Mouse (Mus musculus) cerebral cortex, adult 2 months (tissue): Measurements from ENCODE around the gene Gapvd1.

Experiments used
- WGBS: fragments of 180-500 bp; shearing (Covaris S2); methylation state at CpG from one replicate; pipeline ENCODE4 v1.1.7; 2018; 5-methylcytosine and 5-hydroxymethylcytosine counted together

Gapvd1 gene

DNA sequence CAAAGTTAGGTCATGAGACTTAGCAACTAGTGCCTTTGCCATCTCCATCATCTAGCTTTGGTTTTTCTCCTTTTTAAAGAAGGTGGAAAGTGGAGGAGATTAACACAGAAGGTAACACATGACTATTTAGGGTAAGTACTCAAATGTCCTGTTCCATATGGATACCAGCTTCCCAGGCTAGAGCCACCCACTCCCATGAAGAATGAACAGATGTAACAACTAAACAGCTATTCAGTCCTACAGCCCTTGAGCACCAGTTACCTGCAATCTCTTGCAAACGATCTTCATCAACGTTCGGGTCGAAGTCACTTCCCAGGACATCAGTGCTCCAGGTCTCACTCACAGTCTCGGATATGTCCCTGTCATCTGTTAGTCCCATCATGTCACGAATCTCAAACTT, 43.1 kb downstream of the Gapvd1 start:
- WGBS = 78% methylated on average over 6 of the region's 6 CpGs

DNA sequence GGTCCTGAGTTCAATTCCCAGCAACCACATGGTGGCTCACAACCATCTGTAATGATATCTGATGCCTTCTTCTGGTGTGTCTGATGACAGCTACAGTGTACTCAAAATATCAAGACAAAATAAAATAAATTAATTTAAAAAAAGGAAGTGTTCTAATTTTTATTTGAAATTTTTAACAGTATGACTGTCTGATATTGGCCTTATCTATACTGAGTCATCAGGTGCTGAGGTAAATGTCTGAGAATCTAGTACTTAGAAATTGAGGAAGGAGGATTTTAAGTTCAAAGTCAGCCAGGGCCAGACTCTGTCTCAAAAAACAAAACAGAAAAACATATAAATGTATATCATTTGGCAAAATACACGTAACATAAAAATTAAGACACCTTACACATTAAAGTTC, 46.4 kb downstream of the Gapvd1 start:
- WGBS = 94% methylated on average over 1 of the region's 1 CpGs

GRCm38 (mm10) chr2:34692861-34693260, 62.2 kb downstream of the Gapvd1 start:
- WGBS = 95% methylated on average over 10 of the region's 10 CpGs

- WGBS = 68% methylated on average over 9 of the region's 9 CpGs
Measured at GRCm38 (mm10) chr2:34684076-34684870, 70.8 kb downstream of the Gapvd1 start.

GRCm38 (mm10) chr2:34677976-34678375, 77.1 kb downstream of the Gapvd1 start:
- WGBS = 77% methylated on average over 4 of the region's 4 CpGs

- WGBS = 93% methylated on average over 8 of the region's 8 CpGs
Measured at GRCm38 (mm10) chr2:34677061-34677460, 78.0 kb downstream of the Gapvd1 start.

DNA sequence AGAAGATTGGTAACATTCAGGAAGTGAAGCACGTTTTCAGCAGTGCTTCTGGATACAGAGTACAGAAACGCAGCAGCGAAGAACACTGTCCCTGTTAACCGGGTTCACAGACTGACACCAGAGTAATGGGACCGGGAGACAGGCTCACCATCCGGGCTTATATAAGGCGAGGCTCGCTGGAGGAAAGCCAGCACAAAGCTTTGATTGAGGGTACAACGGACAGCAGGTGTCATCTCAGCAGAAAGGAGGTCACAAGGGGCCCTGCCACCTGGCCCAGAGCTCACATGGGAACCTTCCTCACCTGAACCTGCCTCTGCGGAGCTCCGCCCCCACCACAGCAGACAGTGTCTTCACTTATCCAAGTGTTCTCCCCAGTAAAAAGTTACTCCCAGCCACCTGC, 81.2 kb downstream of the Gapvd1 start:
- 77% methylated on average over 11 of the region's 11 CpGs for WGBS

DNA sequence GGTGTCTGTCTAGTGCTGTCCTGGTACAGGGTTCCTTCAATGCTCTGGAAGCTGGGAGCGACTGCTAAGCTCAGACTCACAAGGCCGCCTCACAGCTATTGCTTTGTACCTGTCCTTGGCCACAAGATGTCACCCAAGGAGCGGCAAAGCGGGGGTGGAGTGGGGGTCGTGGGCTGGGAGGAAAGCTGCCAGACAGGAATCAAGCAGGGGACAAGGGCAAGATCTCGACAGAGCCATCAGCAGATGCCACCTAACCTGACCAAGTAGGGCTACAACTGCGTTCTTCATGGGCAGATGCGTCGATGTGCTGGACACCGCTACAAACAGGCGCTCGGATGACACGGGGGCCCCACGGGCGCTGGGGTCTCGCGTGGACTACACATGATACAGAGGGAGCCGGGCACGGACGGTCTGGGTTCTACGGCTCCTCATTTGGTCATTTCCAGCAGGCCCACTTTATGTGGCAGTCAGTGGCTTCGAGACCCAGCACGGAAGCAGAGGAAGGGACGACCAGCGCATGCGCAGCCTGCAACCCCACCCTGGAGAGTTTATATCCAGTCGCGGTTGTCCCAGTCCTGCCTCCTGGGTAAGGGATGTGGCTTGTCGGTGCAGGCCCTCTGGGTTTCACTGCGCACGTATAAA, 83.5 kb downstream of the Gapvd1 start:
- WGBS = 32% methylated on average over 31 of the region's 31 CpGs

- 82% methylated on average over 6 of the region's 6 CpGs for WGBS
Measured at GRCm38 (mm10) chr2:34670470-34670869, 84.6 kb downstream of the Gapvd1 start.

DNA sequence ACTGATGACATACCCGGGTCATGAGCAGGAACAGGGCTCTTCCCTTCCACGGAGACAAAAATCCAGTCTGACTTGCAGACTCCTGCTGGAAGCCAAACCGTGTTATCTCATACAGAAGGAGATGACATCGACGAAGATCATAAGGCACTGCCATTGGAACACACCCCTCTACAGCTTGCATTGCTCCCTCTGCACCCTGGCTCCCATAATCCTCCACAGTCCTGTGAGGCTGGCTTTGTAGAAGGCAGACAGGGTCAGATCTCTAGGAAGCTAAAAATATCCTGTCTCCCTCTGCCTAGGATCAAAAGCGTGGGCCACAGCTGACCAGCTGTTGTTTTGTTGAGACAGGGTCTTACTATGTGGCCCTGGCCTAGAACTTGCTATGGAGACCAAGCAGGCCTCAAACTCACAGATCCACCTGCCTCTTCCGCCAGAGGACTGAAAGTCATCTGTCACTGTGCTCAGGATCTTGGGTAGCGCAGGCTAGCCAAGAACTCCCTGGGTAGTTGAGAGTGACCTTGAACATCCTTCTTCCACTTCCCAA, 85.8 kb downstream of the Gapvd1 start:
- WGBS = 59% methylated on average over 8 of the region's 8 CpGs

GRCm38 (mm10) chr2:34668440-34669191, 86.4 kb downstream of the Gapvd1 start:
- 48% methylated on average over 17 of the region's 17 CpGs for WGBS

GRCm38 (mm10) chr2:34667820-34668219, 87.2 kb downstream of the Gapvd1 start:
- WGBS = 66% methylated on average over 10 of the region's 10 CpGs

DNA sequence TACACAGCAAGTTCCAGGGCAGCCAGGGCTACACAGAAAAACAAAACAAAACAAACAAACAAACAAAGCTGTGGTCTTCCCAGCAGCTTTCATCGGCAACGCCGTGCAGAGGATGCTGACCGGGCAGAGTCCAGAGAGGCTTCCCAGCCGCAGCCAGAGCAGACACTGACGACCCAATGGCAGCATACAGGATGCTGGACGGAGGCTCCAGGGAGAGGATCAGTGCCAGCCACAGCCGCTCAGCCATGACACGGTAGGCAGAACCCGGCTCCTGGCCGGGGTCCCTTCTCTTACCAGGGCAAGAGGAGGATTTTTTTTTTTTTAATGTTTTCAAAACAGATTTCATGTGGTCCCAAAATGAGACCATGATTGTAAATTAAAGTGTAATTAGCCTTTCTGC, 107.6 kb downstream of the Gapvd1 start:
- whole genome bisulfite sequencing = 39% methylated on average over 11 of the region's 11 CpGs

DNA sequence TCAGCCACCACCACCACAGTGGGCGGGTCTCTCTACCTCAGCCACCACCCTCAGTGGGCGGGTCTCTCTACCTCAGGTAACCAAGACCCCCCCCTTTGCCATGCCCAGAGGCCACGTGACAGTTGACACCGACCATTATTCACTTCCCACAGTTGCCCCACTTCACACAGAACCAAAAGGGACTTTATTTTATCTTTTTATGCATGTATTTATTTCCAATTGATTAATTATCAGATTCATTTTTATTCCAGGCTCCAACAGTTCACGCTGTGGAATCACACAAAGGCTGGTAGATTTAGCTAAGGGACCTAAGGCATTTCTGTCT, 108.5 kb downstream of the Gapvd1 start:
- WGBS = 17% methylated on average over 5 of the region's 5 CpGs

GRCm38 (mm10) chr2:34645851-34646540, 109.0 kb downstream of the Gapvd1 start:
- 10% methylated on average over 21 of the region's 21 CpGs for WGBS

GRCm38 (mm10) chr2:34644571-34645526, 110.2 kb downstream of the Gapvd1 start:
- WGBS = 59% methylated on average over 22 of the region's 22 CpGs

- 45% methylated on average over 2 of the region's 2 CpGs for WGBS
Measured at GRCm38 (mm10) chr2:34642351-34642750, 112.7 kb downstream of the Gapvd1 start.

DNA sequence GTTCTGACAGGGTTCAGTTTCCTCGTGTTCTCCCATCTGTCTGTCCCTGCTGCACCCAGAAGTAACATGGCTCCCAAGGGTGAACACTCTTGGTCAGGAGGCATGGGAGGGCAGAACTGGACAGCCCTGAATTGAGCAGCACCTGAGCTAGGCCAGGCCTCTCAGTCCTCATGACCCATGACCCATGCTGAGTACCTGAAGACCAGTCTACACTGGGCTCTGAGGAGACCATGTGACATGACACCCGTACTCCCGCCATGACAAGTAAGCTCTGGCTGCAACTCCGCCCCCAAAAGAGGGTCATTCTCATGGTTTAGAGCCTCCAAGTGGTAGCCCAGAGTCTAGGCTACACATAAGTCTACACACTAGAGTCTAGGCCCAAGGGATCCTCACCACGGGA, 115.3 kb downstream of the Gapvd1 start:
- WGBS = 67% methylated on average over 5 of the region's 5 CpGs

GRCm38 (mm10) chr2:34638955-34639650, 115.9 kb downstream of the Gapvd1 start:
- 13% methylated on average over 37 of the region's 37 CpGs for WGBS
